Mouse (Mus musculus) CH12.LX (cell line): ENCODE data around the gene Ccdc61. TPM values are rescaled to one million over a fixed set of nuclear protein-coding genes. Genes with fewer than 3 reads are reported as not detected.

Experiments used
- DNase-seq: peaks from one replicate; pipeline ENCODE4 v3.0.0-alpha.2; 2013; ENCODE audit errors: extremely low read depth
- H3K27ac ChIP-seq: 2 replicates; pipeline ENCODE4 v1.5.1; 2012; ENCODE audit warnings: low read depth, mild to moderate bottlenecking, control low read depth, moderate library complexity; ENCODE audit not compliant: insufficient read depth
- H3K27me3 ChIP-seq: replicated peaks from 2 replicates; pipeline ENCODE3; 2012; ENCODE audit warnings: inconsistent platforms
- H3K36me3 ChIP-seq, 2 experiments: replicated peaks in 1 of 2; 2 replicates each; pipeline versions ENCODE3 to v1.6.1; 2012; ENCODE audit warnings: inconsistent platforms in 1 of 2, low read length in 1 of 2, mild to moderate bottlenecking in 1 of 2, mixed read lengths in 1 of 2, moderate library complexity in 1 of 2; ENCODE audit not compliant: control insufficient read depth in 1 of 2, insufficient read depth in 1 of 2
- H3K4me1 ChIP-seq, 2 experiments: 2 replicates each; pipeline ENCODE4 v1.6.1; 2012; ENCODE audit warnings: inconsistent platforms in 1 of 2, moderate library complexity in 1 of 2; ENCODE audit not compliant: insufficient read depth in 2 of 2, control insufficient read depth in 1 of 2
- H3K4me2 ChIP-seq: 2 replicates; pipeline ENCODE4 v1.6.1; 2012; ENCODE audit warnings: low read depth, mild to moderate bottlenecking, control low read depth; ENCODE audit not compliant: poor library complexity, insufficient read depth, severe bottlenecking
- H3K4me3 ChIP-seq, 3 experiments: fragments of 150-350 bp in 1 of 3; sonication (generic) in 1 of 3; replicated peaks in 1 of 3; 2 replicates each; pipeline versions ENCODE3 to v1.5.1; 2011 to 2012; ENCODE audit warnings: low read depth in 2 of 3, low read length in 2 of 3, mild to moderate bottlenecking in 2 of 3, moderate library complexity in 2 of 3, control low read depth in 1 of 3, improper control_type of control experiment in 1 of 3, inconsistent platforms in 1 of 3, mixed read lengths in 1 of 3; ENCODE audit not compliant: poor library complexity in 1 of 3
- H3K79me2 ChIP-seq: replicated peaks from 2 replicates; pipeline ENCODE4 v1.6.1; 2012; ENCODE audit warnings: mild to moderate bottlenecking, moderate library complexity; ENCODE audit not compliant: control insufficient read depth, poor library complexity, insufficient read depth, severe bottlenecking; ENCODE audit errors: extremely low read depth
- H3K9ac ChIP-seq: 2 replicates; pipeline ENCODE4 v1.6.1; 2012; ENCODE audit warnings: low read depth, mild to moderate bottlenecking, control low read depth, moderate library complexity; ENCODE audit not compliant: insufficient read depth
- H3K9me3 ChIP-seq: replicated peaks from 2 replicates; pipeline ENCODE3; 2012; ENCODE audit warnings: low read length, inconsistent platforms, mixed read lengths
- BHLHE40 ChIP-seq: IDR thresholded peaks from 2 replicates; pipeline ENCODE4 v1.6.1; 2011; ENCODE audit warnings: mild to moderate bottlenecking, low read depth, low read length, improper control_type of control experiment
- CHD1 ChIP-seq: IDR thresholded peaks from 2 replicates; pipeline ENCODE4 v1.6.1; 2012; ENCODE audit warnings: low read depth, low read length, improper control_type of control experiment, inconsistent platforms
- CHD2 ChIP-seq: IDR thresholded peaks from 2 replicates; pipeline ENCODE4 v1.6.1; 2011; ENCODE audit warnings: low read length, improper control_type of control experiment
- E2F4 ChIP-seq: IDR thresholded peaks from 2 replicates; pipeline ENCODE4 v1.6.1; 2011; ENCODE audit warnings: low read depth, low read length, improper control_type of control experiment; ENCODE audit not compliant: insufficient replicate concordance
- ELF1 ChIP-seq: IDR thresholded peaks from 2 replicates; pipeline ENCODE4 v1.6.1; 2014; ENCODE audit warnings: low read depth, mild to moderate bottlenecking, inconsistent platforms, low read length, improper control_type of control experiment
- HCFC1 ChIP-seq: IDR thresholded peaks from 2 replicates; pipeline ENCODE4 v1.6.1; 2012; ENCODE audit warnings: low read depth, mild to moderate bottlenecking, inconsistent platforms, low read length, improper control_type of control experiment
- IRF4 ChIP-seq: IDR thresholded peaks from 2 replicates; pipeline ENCODE4 v1.6.1; 2014; ENCODE audit warnings: low read depth, mild to moderate bottlenecking, inconsistent platforms, low read length, improper control_type of control experiment
- JUN ChIP-seq: IDR thresholded peaks from 2 replicates; pipeline ENCODE4 v1.6.1; 2011; ENCODE audit warnings: low read depth, mild to moderate bottlenecking, low read length, improper control_type of control experiment, moderate library complexity; ENCODE audit not compliant: insufficient read depth
- JUND ChIP-seq: conservative IDR thresholded peaks from 2 replicates; pipeline ENCODE4 v1.6.1; 2011; ENCODE audit warnings: low read depth, low read length, improper control_type of control experiment
- KAT2A ChIP-seq: IDR thresholded peaks from 2 replicates; pipeline ENCODE4 v1.6.1; 2012; ENCODE audit warnings: low read length, improper control_type of control experiment, inconsistent platforms; ENCODE audit not compliant: insufficient replicate concordance
- MAX ChIP-seq: IDR thresholded peaks from 2 replicates; pipeline ENCODE4 v1.6.1; 2011; ENCODE audit warnings: low read length, improper control_type of control experiment
- MEF2A ChIP-seq: IDR thresholded peaks from 2 replicates; pipeline ENCODE4 v1.6.1; 2014; ENCODE audit warnings: low read depth, mild to moderate bottlenecking, inconsistent platforms, low read length, improper control_type of control experiment, borderline replicate concordance
- MXI1 ChIP-seq: IDR thresholded peaks from 2 replicates; pipeline ENCODE4 v1.6.1; 2011; ENCODE audit warnings: mild to moderate bottlenecking, low read depth, low read length, improper control_type of control experiment
- NELFE ChIP-seq: IDR thresholded peaks from 2 replicates; pipeline ENCODE4 v1.6.1; 2011; ENCODE audit warnings: low read depth, low read length, improper control_type of control experiment
- PAX5 ChIP-seq: IDR thresholded peaks from 2 replicates; pipeline ENCODE4 v1.6.1; 2012; ENCODE audit warnings: low read length, inconsistent platforms, mixed read lengths
- POLR2A ChIP-seq: IDR thresholded peaks from 2 replicates; pipeline ENCODE4 v1.6.1; 2011; ENCODE audit warnings: low read depth, mild to moderate bottlenecking, improper control_type of control experiment, low read length
- RCOR1 ChIP-seq: conservative IDR thresholded peaks from 2 replicates; pipeline ENCODE4 v1.6.1; 2012; ENCODE audit warnings: low read depth, mild to moderate bottlenecking, inconsistent platforms, low read length, improper control_type of control experiment
- SIN3A ChIP-seq: IDR thresholded peaks from 2 replicates; pipeline ENCODE4 v1.6.1; 2012; ENCODE audit warnings: low read length, improper control_type of control experiment, inconsistent platforms
- TBP ChIP-seq: conservative IDR thresholded peaks from 2 replicates; pipeline ENCODE4 v1.6.1; 2011; ENCODE audit warnings: low read depth, low read length, improper control_type of control experiment
- TCF12 ChIP-seq: IDR thresholded peaks from 2 replicates; pipeline ENCODE4 v1.6.1; 2014; ENCODE audit warnings: low read depth, mild to moderate bottlenecking, inconsistent platforms, low read length, improper control_type of control experiment
- UBTF ChIP-seq: IDR thresholded peaks from 2 replicates; pipeline ENCODE4 v1.6.1; 2012; ENCODE audit warnings: low read depth, mild to moderate bottlenecking, inconsistent platforms, low read length, improper control_type of control experiment, moderate library complexity
- USF2 ChIP-seq: conservative IDR thresholded peaks from 2 replicates; pipeline ENCODE4 v1.6.1; 2011; ENCODE audit warnings: low read depth, low read length, improper control_type of control experiment
- ZC3H11A ChIP-seq: IDR thresholded peaks from 2 replicates; pipeline ENCODE4 v1.6.1; 2012; ENCODE audit warnings: low read depth, mild to moderate bottlenecking, inconsistent platforms, low read length, improper control_type of control experiment
- ZKSCAN1 ChIP-seq: IDR thresholded peaks from 2 replicates; pipeline ENCODE4 v1.6.1; 2012; ENCODE audit warnings: low read depth, inconsistent platforms, low read length, improper control_type of control experiment, borderline replicate concordance
- ZMIZ1 ChIP-seq: IDR thresholded peaks from 2 replicates; pipeline ENCODE4 v1.6.1; 2012; ENCODE audit warnings: low read depth, mild to moderate bottlenecking, inconsistent platforms, low read length, improper control_type of control experiment
- dilution Hi-C: fragments of 300-500 bp; cut with MboI; formaldehyde crosslinking; loops from 2 replicates; pipeline ENCODE4 v1.14.3; 2020; ENCODE audit warnings: low sequenced_read_pairs; ENCODE audit not compliant: extremely low pct_unique_long_range_greater_than_20kb, extremely low pct_ligation_motif_present
- in situ Hi-C: fragments of 300-500 bp; cut with MboI; formaldehyde crosslinking; loops from 3 replicates; pipeline ENCODE4 v1.14.3; 2019; ENCODE audit warnings: low sequenced_read_pairs, low pct_ligation_motif_present, low pct_unique_long_range_greater_than_20kb, mixed read lengths
- polyA plus RNA-seq: library from polyadenylated mRNA; unstranded; fragments of >175 nt; gene quantifications from 2 replicates; pipeline ENCODE4 v1.2.1, GENCODE M21; 2012; ENCODE audit warnings: low read depth; ENCODE audit not compliant: insufficient read length
- total RNA-seq, 2 experiments: library from RNA; depleted of rRNA; stranded (reverse); fragments of 300-350 nt in 1 of 2; fragments of >200 nt in 1 of 2; gene quantifications; 2 replicates each; pipeline ENCODE4 v1.2.3; 2012 to 2014

The Ccdc61 gene
- total and polyA plus RNA-seq, 3 experiments = 11.9 to 17.4 (median 13.2) TPM

GRCm38 (mm10) chr7:18926911-18927310, 16.7 kb upstream of the Ccdc61 start:
- Histone ChIP-seq H3K9me3 (peaks cover 2% of the 10 kb centered on the region), H3K4me1 (peaks cover 0 to 1% of the 10 kb centered on the region in 2 experiments; a peak in 2 of 4 replicates), H3K4me2 (no peak overlapping the region), H3K27ac (no peak overlapping the region), H3K36me3 (no peaks in the 10 kb centered on the region), H3K27me3 (peaks cover 86% of the 10 kb centered on the region), H3K4me3 (no peak overlapping the region), H3K9ac (no peak overlapping the region), H3K79me2 (no peaks in the 10 kb centered on the region)
- TF ChIP-seq CHD1 (no peak), PAX5 (no peak), NELFE (no peak), BHLHE40 (no peak), RCOR1 (no peak), MAX (no peak), ZKSCAN1 (no peak), ZC3H11A (no peak), USF2 (no peak), ZMIZ1 (no peak), SIN3A (no peak), ELF1 (no peak), HCFC1 (no peak), IRF4 (no peak), JUND (no peak), MXI1 (no peak)
- DNase-seq = no peak
- in situ Hi-C loops (no loop called here), dilution Hi-C loops (no loop called here)

DNA sequence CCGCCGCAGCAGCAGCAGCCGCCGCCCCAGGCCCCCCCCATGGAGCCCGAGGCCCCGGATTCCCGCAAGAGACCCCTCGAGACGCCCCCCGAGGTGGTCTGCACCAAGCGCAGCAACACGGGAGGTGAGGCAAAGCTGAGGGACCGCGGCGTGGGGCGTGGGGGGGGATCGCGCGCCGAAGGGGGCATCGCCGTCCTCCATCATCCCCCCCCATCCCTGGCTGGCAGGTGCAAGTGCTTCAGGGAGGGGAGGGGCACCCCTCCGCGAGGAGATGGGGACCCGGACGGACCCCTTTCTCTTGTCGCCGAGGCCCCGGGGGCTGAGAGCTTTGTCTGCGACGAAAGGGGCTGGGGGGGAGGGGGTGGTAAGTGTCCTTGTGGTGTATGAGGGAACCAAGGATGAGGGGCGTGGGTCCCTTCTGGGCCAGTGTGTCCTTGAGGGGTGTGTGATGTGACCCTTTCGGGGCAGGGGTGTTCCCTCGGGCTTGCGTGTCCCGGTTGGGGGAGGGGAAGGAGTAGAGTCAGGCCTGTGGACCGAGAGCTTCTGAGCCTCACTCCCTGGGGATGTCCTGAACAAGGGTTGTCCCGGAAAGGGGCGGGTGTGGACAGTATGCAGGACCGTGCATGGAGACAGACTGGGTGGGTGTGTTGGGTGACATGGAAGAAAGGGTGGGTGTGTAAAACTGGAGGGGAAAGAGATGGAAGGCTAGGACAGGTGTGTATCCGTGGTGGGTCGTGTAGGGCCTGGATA, 16.0 kb upstream of the Ccdc61 start:
- peak overlapping the region; percentile 72 for H3K4me2 ChIP-seq
- H3K27ac ChIP-seq = no peak overlapping the region
- TF ChIP-seq TCF12 = no peak
- TF ChIP-seq CHD1 = no peak
- no peak for TF ChIP-seq MEF2A
- no peak for TF ChIP-seq TBP
- no peak for TF ChIP-seq E2F4
- TF ChIP-seq POLR2A = no peak
- no peak for TF ChIP-seq PAX5
- no peak for TF ChIP-seq UBTF
- no peak for TF ChIP-seq JUN
- no peak for TF ChIP-seq HCFC1
- no peak for TF ChIP-seq CHD2
- TF ChIP-seq MXI1 = no peak
- TF ChIP-seq KAT2A = no peak
- TF ChIP-seq SIN3A = no peak
- TF ChIP-seq, all 38 proteins: peak for 0
- H3K9me3 ChIP-seq = peaks cover 2% of the 10 kb centered on the region
- no peaks in the 10 kb centered on the region for H3K79me2 ChIP-seq
- dilution Hi-C loops (no loop called here), in situ Hi-C loops (no loop called here)
- peaks cover 0 to 1% of the 10 kb centered on the region in 2 experiments; a peak in 2 of 4 replicates for H3K4me1 ChIP-seq
- no peak overlapping the region for H3K9ac ChIP-seq
- H3K27me3 ChIP-seq = peaks cover 84% of the 10 kb centered on the region
- no peaks in the 10 kb centered on the region for H3K36me3 ChIP-seq
- H3K4me3 ChIP-seq = no peak overlapping the region
- DNase-seq = no peak
